Mouse (Mus musculus): Measurements from ENCODE around the gene Hmbs. TPM values are rescaled to one million over a fixed set of nuclear protein-coding genes. Genes with fewer than 3 reads are reported as not detected.

Gene Hmbs
- polyA plus RNA-seq, 1 experiment from 2014 or later, result 59.4 TPM

GRCm38 (mm10) chr9:44318076-44318825 lies 25.8 kb downstream of the Hmbs start:
- Histone ChIP-seq H3K9me3 (no peaks in the 10 kb centered on the region), H3K36me3 (peaks cover 44% of the 10 kb centered on the region), H3K27me3 (no peaks in the 10 kb centered on the region), H3K4me1 (replicated peaks) (peaks cover 36% of the 10 kb centered on the region), H3K4me3 (peak overlapping the region; percentile 88), H3K9ac (peak overlapping the region; percentile 96), H3K4me2 (peak overlapping the region; percentile 96), H3K27ac (replicated peaks) (no peak overlapping the region)
- WGBS, result 63% methylated on average over 5 of the region's 5 CpGs
- ATAC-seq (ENCODE audit: low read depth), result no peak

- no peaks in the 10 kb centered on the region for H3K9me3 ChIP-seq
- H3K4me1 ChIP-seq (replicated peaks), result peaks cover 36% of the 10 kb centered on the region
- no peak overlapping the region for H3K4me3 ChIP-seq
- H3K9ac ChIP-seq, result peak overlapping the region; percentile 38; the same call in 1 of the 2 replicates
- no peaks in the 10 kb centered on the region for H3K27me3 ChIP-seq
- no peak for ATAC-seq (ENCODE audit: low read depth)
- 76% methylated on average over 4 of the region's 4 CpGs for WGBS
- H3K4me2 ChIP-seq, result peak overlapping the region; percentile 96
- no peak overlapping the region for H3K27ac ChIP-seq (replicated peaks)
- H3K36me3 ChIP-seq, result peaks cover 52% of the 10 kb centered on the region
These were observed 26.6 kb downstream of the Hmbs start for GRCm38 (mm10) chr9:44317452-44317851.

- Histone ChIP-seq H3K4me1 (replicated peaks) (peaks cover 41% of the 10 kb centered on the region), H3K9me3 (no peaks in the 10 kb centered on the region), H3K27ac (replicated peaks) (no peak overlapping the region), H3K4me2 (no peak overlapping the region), H3K9ac (no peak overlapping the region), H3K27me3 (no peaks in the 10 kb centered on the region), H3K4me3 (no peak overlapping the region), H3K36me3 (peaks cover 70% of the 10 kb centered on the region)
- no peak for ATAC-seq (ENCODE audit: low read depth)
- WGBS, result 93% methylated on average over 18 of the region's 18 CpGs
These were observed 29.1 kb downstream of the Hmbs start for GRCm38 (mm10) chr9:44314910-44315309.

GRCm38 (mm10) chr9:44314257-44314547 lies 29.8 kb downstream of the Hmbs start:
- peaks cover 39% of the 10 kb centered on the region for H3K4me1 ChIP-seq (replicated peaks)
- H3K27me3 ChIP-seq, result no peaks in the 10 kb centered on the region
- H3K4me3 ChIP-seq, result no peak overlapping the region
- no peaks in the 10 kb centered on the region for H3K9me3 ChIP-seq
- no peak overlapping the region for H3K27ac ChIP-seq (replicated peaks)
- no peak overlapping the region for H3K9ac ChIP-seq
- ATAC-seq (ENCODE audit: low read depth), result no peak
- peaks cover 70% of the 10 kb centered on the region for H3K36me3 ChIP-seq
- H3K4me2 ChIP-seq, result no peak overlapping the region
- 87% methylated on average over 4 of the region's 4 CpGs for WGBS

- H3K9me3 ChIP-seq, result no peaks in the 10 kb centered on the region
- no peak overlapping the region for H3K9ac ChIP-seq
- H3K36me3 ChIP-seq, result peaks cover 70% of the 10 kb centered on the region
- peaks cover 34% of the 10 kb centered on the region for H3K4me1 ChIP-seq (replicated peaks)
- H3K4me3 ChIP-seq, result no peak overlapping the region
- no peak overlapping the region for H3K4me2 ChIP-seq
- H3K27me3 ChIP-seq, result no peaks in the 10 kb centered on the region
- 81% methylated on average over 19 of the region's 19 CpGs for WGBS
- no peak overlapping the region for H3K27ac ChIP-seq (replicated peaks)
- no peak for ATAC-seq (ENCODE audit: low read depth)
These were observed 30.4 kb downstream of the Hmbs start for GRCm38 (mm10) chr9:44313476-44314256.

GRCm38 (mm10) chr9:44311136-44312134 lies 32.6 kb downstream of the Hmbs start:
- H3K4me2 ChIP-seq, result peak overlapping the region; percentile 30
- no peaks in the 10 kb centered on the region for H3K27me3 ChIP-seq
- H3K4me1 ChIP-seq (replicated peaks), result peaks cover 15% of the 10 kb centered on the region
- WGBS, result 4% methylated on average over 27 of the region's 27 CpGs
- peak overlapping the region; percentile 47; the same call in 1 of the 2 replicates for H3K9ac ChIP-seq
- ATAC-seq (ENCODE audit: low read depth), result no peak
- H3K36me3 ChIP-seq, result peaks cover 58% of the 10 kb centered on the region
- no peaks in the 10 kb centered on the region for H3K9me3 ChIP-seq
- 0 out of 2 replicates have a peak overlapping the region, but pooled peaks have one; percentile 1 for H3K4me3 ChIP-seq
- H3K27ac ChIP-seq (replicated peaks), result peak overlapping the region; percentile 33; the same call in 1 of the 2 replicates

- no peak for ATAC-seq (ENCODE audit: low read depth)
- Histone ChIP-seq H3K4me2 (peak overlapping the region; percentile 30), H3K36me3 (peaks cover 51% of the 10 kb centered on the region), H3K27me3 (no peaks in the 10 kb centered on the region), H3K4me3 (0 out of 2 replicates have a peak overlapping the region, but pooled peaks have one; percentile 1), H3K9me3 (no peaks in the 10 kb centered on the region), H3K4me1 (replicated peaks) (peaks cover 15% of the 10 kb centered on the region), H3K9ac (peak overlapping the region; percentile 47; the same call in 1 of the 2 replicates), H3K27ac (replicated peaks) (peak overlapping the region; percentile 33; the same call in 1 of the 2 replicates)
- WGBS, result 33% methylated on average over 10 of the region's 10 CpGs
These were observed 33.3 kb downstream of the Hmbs start for GRCm38 (mm10) chr9:44310750-44311135.

- no peaks in the 10 kb centered on the region for H3K9me3 ChIP-seq
- no peak overlapping the region for H3K4me3 ChIP-seq
- no peaks in the 10 kb centered on the region for H3K27me3 ChIP-seq
- H3K4me2 ChIP-seq, result no peak overlapping the region
- no peak overlapping the region for H3K9ac ChIP-seq
- no peak overlapping the region for H3K27ac ChIP-seq (replicated peaks)
- no peak for ATAC-seq (ENCODE audit: low read depth)
- H3K36me3 ChIP-seq, result peaks cover 42% of the 10 kb centered on the region
- WGBS, result 65% methylated on average over 3 of the region's 3 CpGs
- peaks cover 18% of the 10 kb centered on the region for H3K4me1 ChIP-seq (replicated peaks)
These were observed 34.3 kb downstream of the Hmbs start for GRCm38 (mm10) chr9:44309756-44310155.

- H3K9ac ChIP-seq, result no peak overlapping the region
- no peaks in the 10 kb centered on the region for H3K9me3 ChIP-seq
- H3K36me3 ChIP-seq, result peaks cover 25% of the 10 kb centered on the region
- H3K4me2 ChIP-seq, result no peak overlapping the region
- WGBS, result 79% methylated on average over 2 of the region's 2 CpGs
- no peak overlapping the region for H3K4me3 ChIP-seq
- ATAC-seq (ENCODE audit: low read depth), result no peak
- H3K4me1 ChIP-seq (replicated peaks), result peaks cover 30% of the 10 kb centered on the region
- no peak overlapping the region for H3K27ac ChIP-seq (replicated peaks)
- H3K27me3 ChIP-seq, result no peaks in the 10 kb centered on the region
These were observed 36.8 kb downstream of the Hmbs start for GRCm38 (mm10) chr9:44307248-44307647.

GRCm38 (mm10) chr9:44306532-44306931 lies 37.5 kb downstream of the Hmbs start:
- H3K9me3 ChIP-seq, result no peaks in the 10 kb centered on the region
- H3K27ac ChIP-seq (replicated peaks), result no peak overlapping the region
- H3K4me1 ChIP-seq (replicated peaks), result peaks cover 25% of the 10 kb centered on the region
- peaks cover 29% of the 10 kb centered on the region for H3K36me3 ChIP-seq
- WGBS, result 88% methylated on average over 6 of the region's 6 CpGs
- H3K4me3 ChIP-seq, result no peak overlapping the region
- H3K27me3 ChIP-seq, result no peaks in the 10 kb centered on the region
- no peak overlapping the region for H3K4me2 ChIP-seq
- no peak for ATAC-seq (ENCODE audit: low read depth)
- no peak overlapping the region for H3K9ac ChIP-seq

- Histone ChIP-seq H3K9me3 (no peaks in the 10 kb centered on the region), H3K4me2 (peak within 1 kb of the TSS; percentile 79), H3K4me3 (peak within 1 kb of the TSS; percentile 98), H3K9ac (peak within 1 kb of the TSS; percentile 94), H3K27me3 (no peaks in the 10 kb centered on the region), H3K27ac (replicated peaks) (peak within 1 kb of the TSS; percentile 84), H3K36me3 (peaks cover 29% of the 10 kb centered on the region), H3K4me1 (replicated peaks) (peaks cover 16% of the 10 kb centered on the region)
- peak; percentile 99 for ATAC-seq (ENCODE audit: low read depth)
- WGBS, result under 1% methylated on average over 54 of the region's 54 CpGs
These were observed 38.5 kb downstream of the Hmbs start, which contains the start of gene Hinfp for GRCm38 (mm10) chr9:44305466-44306079. Gene Hinfp (minus strand): TSS chr9:44305671.
